Mouse (Mus musculus) urinary bladder, postnatal 14 days (tissue): ENCODE measurements around the gene Pdzd2.

Experiments used
- DNase-seq: peaks from one replicate; pipeline ENCODE4 v3.0.0; 2021; ENCODE audit warnings: low spot score

The Pdzd2 gene

GRCm38 (mm10) chr15:12732613-12733012 lies 7.1 kb downstream of the Pdzd2 start:
- no peak for DNase-seq

- DNase-seq: no peak
Measured at GRCm38 (mm10) chr15:12728381-12728780, 11.3 kb downstream of the Pdzd2 start.

DNA sequence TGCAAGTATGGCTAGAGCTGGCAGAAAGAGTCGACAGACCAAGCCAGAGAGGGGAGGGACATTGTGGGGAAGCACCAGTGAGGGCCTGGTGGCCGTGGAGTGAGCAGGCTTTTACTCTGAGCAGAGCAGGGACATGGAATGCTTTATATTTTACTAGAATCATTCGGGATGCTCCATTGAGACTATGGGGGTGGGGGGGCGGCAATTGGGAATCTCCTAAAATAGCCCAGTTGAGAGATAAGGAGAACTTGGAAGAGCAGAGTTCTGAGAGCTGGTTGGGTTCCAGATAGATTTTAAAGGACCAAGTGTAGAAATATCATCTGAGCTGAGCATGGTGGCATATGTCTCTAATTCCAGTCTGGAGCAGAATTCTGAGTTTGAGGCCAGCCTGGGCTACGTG lies 14.5 kb downstream of the Pdzd2 start:
- no peak for DNase-seq

DNA sequence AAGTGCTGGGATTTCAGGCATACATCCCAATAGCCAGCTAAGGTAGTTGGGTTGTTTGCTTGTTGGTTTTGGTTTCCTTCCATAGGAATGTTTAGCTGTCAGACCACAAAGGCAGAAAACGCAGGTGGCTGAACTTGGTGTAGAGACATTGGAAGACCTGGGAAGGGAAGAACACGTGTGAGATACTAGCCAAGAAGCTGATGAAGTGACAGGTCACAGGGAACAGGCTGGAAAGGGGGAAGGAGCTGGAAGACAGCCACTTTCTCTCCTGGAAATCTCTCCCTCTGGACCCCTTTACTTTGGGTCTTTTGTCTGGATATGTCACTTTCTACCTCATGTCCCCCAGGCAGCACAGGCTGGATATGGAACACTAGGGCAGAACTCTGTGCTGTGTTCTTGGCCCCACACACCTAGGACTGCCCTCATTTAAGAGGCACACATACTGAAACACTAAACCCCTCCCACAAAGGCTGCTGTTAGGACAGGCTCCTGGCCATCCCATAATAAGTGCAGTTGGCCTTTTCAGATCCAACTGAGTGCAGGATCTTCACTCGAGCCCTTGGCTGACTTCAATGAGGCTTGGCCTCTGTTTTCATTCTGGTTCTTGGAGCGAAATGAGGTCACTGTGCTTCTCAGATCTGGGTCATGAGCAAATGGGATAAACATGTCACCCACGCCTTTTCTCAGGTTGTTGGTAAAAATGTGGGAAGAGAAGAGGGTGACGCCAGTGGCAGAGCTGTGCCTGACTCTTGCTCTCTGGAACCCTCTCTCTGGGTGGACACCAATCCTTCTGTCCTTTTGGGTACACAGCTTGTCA lies 17.8 kb downstream of the Pdzd2 start:
- no peak for DNase-seq

- no peak for DNase-seq
Measured at GRCm38 (mm10) chr15:12718819-12719218, 20.9 kb downstream of the Pdzd2 start.

DNA sequence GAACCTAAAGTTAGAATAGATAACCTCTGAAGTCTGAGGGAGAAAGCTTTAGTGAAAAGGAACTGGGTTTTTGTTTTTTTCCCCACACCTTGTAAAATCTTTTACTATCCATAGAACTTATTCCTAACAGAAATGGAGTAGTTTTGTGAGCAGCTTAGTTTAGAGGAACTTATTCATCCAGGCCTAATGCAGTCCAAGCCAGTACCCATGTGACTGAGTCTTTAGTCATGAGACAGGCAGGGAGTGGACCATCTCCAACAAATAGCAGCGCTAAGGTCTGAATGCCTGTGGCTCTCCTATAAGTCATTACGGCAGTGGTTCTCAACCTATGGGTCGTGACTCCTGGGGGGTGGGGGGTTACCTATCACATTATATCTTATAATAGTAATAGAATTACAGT lies 22.3 kb downstream of the Pdzd2 start:
- DNase-seq: no peak

DNA sequence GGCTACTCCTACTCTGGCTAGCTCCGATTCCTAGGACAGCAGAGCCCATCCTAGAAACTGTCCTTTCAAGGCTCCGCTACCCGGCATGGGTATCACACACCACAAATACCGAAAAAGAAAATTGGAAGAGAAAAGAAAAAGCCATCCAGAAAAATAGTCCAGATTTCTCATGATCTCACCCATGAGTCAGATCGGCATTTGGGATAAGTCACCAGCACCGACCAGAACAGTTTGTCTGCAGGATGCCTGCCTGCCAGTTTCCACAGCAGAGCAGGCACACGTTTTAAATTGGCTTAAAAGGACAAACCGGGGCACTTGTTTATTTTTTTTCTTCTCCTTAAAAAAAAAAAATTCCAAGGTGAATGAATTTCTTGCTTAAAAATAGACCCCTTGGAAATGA lies 22.8 kb downstream of the Pdzd2 start:
- DNase-seq: no peak

DNA sequence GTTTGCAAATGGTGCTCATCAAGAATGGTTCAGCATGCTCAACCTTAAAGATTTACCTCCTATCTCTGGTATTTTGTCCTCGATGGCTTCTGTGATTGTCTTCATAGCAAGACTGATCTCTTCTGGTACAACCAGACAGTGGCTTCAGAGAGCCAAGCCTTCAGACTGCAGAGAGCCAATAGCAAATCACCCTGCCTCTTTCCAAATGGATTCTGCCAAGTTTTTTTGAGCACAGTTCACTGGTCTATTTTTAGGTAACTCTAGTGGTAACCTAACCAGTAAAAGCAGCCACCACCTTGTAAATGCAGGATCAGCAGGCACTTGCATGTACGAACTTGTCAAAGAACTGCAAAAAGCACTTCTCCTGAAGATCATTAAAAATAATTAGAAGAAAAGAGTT lies 25.4 kb downstream of the Pdzd2 start:
- DNase-seq: no peak

DNA sequence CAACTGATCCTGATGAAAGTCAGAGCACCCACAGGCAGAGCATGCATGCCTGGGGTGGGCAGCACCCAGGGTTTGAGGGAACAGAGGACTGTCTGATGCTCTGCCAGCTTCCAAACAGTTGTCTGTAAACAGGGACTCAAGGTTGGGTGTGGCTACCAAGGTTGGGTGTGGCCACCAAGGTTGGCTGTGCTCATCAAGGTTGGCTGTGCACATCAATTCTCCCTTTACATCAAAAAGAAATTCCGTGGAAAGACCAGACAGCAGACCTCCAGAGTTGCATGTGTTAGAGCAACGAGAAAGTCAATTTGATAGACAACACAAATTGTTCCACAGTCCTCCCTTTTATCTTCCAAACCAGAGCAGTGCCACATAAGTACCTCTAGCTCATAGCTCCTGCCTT lies 26.5 kb downstream of the Pdzd2 start:
- DNase-seq: no peak

DNA sequence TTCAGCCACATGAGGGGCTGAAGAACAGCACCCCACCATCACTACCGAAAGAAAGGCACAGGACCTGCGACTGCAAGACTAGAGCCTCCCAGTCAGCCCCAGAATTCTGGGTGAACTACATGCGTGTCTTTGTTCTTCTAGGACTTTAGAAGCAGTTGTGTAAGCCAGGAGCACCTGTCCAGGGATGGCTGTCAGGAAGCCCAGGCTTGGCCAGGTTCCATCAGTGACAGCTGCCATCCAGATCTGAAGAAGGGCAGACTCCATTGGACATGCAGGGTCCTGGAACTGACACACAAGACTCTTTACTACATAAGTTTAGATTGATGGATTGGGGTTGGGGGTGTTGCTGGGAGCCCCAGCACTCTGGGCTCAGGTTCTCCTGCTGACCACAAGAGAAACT lies 29.7 kb downstream of the Pdzd2 start:
- DNase-seq: no peak

GRCm38 (mm10) chr15:12708297-12708696 lies 31.4 kb downstream of the Pdzd2 start:
- no peak for DNase-seq

DNA sequence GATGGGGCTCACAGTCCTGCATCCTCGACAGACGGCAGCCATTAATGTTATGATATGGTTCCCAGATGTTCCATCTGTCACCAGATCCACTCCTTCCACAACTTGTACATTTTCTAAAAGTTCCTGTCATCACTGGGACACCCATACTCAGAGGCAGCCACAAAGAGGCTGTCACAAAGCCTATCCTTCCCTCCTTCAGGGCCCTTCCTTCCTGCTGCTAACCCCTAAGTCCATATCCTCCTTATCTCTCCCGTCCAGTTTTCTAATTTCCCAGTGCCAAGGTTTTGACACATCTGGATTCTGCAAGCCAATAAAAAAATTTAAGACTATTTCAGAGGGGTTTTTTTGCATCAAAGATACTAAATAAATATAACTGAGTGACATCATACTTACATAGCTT lies 32.8 kb downstream of the Pdzd2 start:
- no peak for DNase-seq

DNA sequence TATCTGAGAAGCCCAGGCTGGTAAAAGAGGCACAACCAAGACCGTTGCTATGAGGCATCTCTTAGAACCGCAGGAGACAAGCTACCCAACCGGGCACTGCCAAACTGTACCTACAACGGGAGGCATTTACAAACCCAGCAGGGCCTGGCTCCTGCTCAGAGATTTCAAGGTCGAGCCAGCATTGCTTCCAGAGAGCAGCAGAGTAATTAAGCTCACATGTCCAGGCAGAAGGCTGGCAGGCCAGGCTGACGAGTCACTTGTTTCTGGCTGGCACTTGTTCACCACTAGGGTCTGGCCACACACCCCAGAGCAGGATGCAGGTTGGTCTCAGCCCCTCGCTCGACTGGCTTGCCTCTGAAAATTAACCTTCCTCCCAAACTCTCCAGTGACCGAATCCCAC lies 39.4 kb downstream of the Pdzd2 start:
- no peak for DNase-seq

- DNase-seq: no peak
Measured at GRCm38 (mm10) chr15:12697741-12698140, 42.0 kb downstream of the Pdzd2 start.

- no peak for DNase-seq
Measured at GRCm38 (mm10) chr15:12696889-12697288, 42.8 kb downstream of the Pdzd2 start.

- DNase-seq: no peak
Measured at GRCm38 (mm10) chr15:12689716-12690381, 49.9 kb downstream of the Pdzd2 start.

- no peak for DNase-seq
Measured at GRCm38 (mm10) chr15:12682549-12682948, 57.2 kb downstream of the Pdzd2 start.

DNA sequence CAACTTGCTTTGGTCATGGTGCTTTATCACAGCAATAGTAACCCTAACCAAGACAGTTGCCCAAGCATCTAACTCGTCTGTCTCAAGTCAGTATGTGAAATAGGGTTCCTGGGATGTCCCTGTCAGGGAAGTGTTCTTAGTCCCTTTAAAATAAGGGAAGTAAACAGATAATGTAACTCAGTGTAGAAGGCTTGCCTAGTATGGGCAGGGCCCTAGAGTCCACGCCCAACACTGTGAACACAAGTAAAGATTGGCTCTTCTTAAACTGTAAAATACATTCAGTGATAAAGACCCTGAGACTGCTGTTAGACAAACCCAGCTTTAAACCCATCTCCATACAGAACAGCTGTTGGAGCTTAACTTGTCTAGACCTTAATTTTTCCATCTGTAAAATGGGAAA lies 57.8 kb downstream of the Pdzd2 start:
- DNase-seq: no peak

DNA sequence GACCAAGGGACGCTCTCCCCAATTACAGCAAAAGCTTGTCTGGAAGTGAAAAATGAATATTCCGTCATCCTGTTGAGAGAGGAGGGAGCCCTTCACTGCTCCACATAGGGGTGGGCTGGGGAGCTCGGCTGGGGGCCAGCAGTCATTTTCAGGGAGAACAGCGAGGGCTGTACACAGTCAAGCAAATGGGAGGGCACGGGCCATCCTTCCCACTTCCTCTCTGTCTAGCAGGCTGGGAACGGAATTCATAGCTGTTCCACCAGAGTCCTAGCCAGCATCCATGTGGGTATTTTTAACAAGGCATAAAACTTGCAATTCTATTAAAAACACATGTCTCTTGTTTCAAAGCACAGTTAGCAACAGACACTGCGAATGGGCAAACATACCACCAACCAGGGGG lies 59.0 kb downstream of the Pdzd2 start:
- peak; percentile 16 for DNase-seq

- no peak for DNase-seq
Measured at GRCm38 (mm10) chr15:12679996-12680395, 59.7 kb downstream of the Pdzd2 start.

- DNase-seq: no peak
Measured at GRCm38 (mm10) chr15:12678540-12679112, 61.1 kb downstream of the Pdzd2 start.

DNA sequence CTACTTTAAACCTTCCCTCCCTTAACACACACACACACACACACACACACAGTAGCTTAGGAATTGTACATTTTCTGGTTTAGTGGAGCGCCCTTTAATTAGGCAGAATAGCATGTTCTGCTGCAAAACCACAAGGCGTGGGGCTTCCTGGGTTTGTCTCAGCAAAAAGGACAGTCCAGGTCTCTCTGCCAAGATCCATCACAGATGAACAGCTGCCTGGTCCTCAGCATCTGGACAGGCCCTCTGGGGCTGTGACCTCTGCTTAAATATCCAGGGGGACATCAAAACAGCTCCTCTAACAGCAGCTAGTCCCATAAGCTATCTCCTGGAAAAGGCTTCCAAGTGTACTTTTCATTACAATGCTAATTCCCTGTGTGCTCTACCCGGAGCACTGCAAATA lies 64.4 kb downstream of the Pdzd2 start:
- DNase-seq: no peak

GRCm38 (mm10) chr15:12674026-12674425 lies 65.7 kb downstream of the Pdzd2 start:
- no peak for DNase-seq
